Mouse (Mus musculus) midbrain, postnatal 0 days (tissue): ENCODE measurements around the gene Camk2b. TPM values are rescaled to one million over a fixed set of nuclear protein-coding genes. Genes with fewer than 3 reads are reported as not detected.

ENCODE experiments used
- ATAC-seq: fragments of 200-750 bp; cut with Nextera tagmentation; 2 replicates; pipeline ENCODE4 v1.8.0; 2017; ENCODE audit warnings: moderate number of reproducible peaks, mild to moderate bottlenecking, moderate TSS enrichment, moderate library complexity; ENCODE audit not compliant: low FRiP score
- DNase-seq: peaks from one replicate; pipeline ENCODE4 v3.0.0-alpha.2; 2015; ENCODE audit warnings: low spot score
- H3K27ac ChIP-seq: fragments of 300-500 bp; sonication (generic); 2 replicates; pipeline ENCODE4 v1.5.1; 2014; ENCODE audit warnings: low read depth, mild to moderate bottlenecking, low read length, mixed read lengths
- H3K27me3 ChIP-seq: fragments of 300-500 bp; sonication (generic); 2 replicates; pipeline ENCODE4 v1.6.1; 2014; ENCODE audit warnings: low read length, control low read depth, mixed read lengths; ENCODE audit not compliant: insufficient read depth
- H3K36me3 ChIP-seq: fragments of 300-500 bp; sonication (generic); 2 replicates; pipeline ENCODE4 v1.6.1; 2014; ENCODE audit warnings: low read length, control low read depth, mixed read lengths; ENCODE audit not compliant: insufficient read depth
- H3K4me1 ChIP-seq: fragments of 300-500 bp; sonication (generic); 2 replicates; pipeline ENCODE4 v1.6.1; 2014; ENCODE audit warnings: mild to moderate bottlenecking, control low read depth, antibody characterized with exemption, low read length, mixed read lengths; ENCODE audit not compliant: insufficient read depth
- H3K4me2 ChIP-seq: fragments of 300-500 bp; sonication (generic); 2 replicates; pipeline ENCODE4 v1.6.1; 2014; ENCODE audit warnings: low read depth, mild to moderate bottlenecking, low read length, mixed read lengths; ENCODE audit not compliant: poor library complexity, severe bottlenecking
- H3K4me3 ChIP-seq: fragments of 300-500 bp; sonication (generic); 2 replicates; pipeline ENCODE4 v1.5.1; 2014; ENCODE audit warnings: low read depth, mild to moderate bottlenecking, low read length, moderate library complexity
- H3K9ac ChIP-seq: fragments of 300-500 bp; sonication (generic); replicated peaks from 2 replicates; pipeline ENCODE4 v1.6.1; 2014; ENCODE audit warnings: mild to moderate bottlenecking, low read length, moderate library complexity, mixed read lengths; ENCODE audit not compliant: poor library complexity, severe bottlenecking
- H3K9me3 ChIP-seq: fragments of 300-500 bp; sonication (generic); 2 replicates; pipeline ENCODE4 v1.6.1; 2016; ENCODE audit warnings: low read length, control low read depth
- CTCF ChIP-seq: IDR thresholded peaks from 2 replicates; pipeline ENCODE4 v1.5.1; 2016; ENCODE audit warnings: antibody characterized with exemption, mild to moderate bottlenecking
- WGBS: fragments of 180-500 bp; shearing (Covaris S2); extraction: QIAGEN DNeasy Blood & Tissue Kit; methylation state at CpG from one replicate; pipeline ENCODE4 v1.1.7; 2014; 5-methylcytosine and 5-hydroxymethylcytosine counted together
- polyA plus RNA-seq: library from polyadenylated mRNA; unstranded; fragments of >200 nt; fragmentation: Nextera tagmentation; extraction: Ambion mirVana; gene quantifications from 2 replicates; pipeline ENCODE4 v1.2.1, GENCODE M21; 2015
- total RNA-seq: library from RNA; depleted of rRNA; stranded (reverse); fragments of >200 nt; gene quantifications from 2 replicates; pipeline ENCODE4 v1.2.3, GENCODE M21; 2014; rRNA removed

Camk2b gene
- total and polyA plus RNA-seq, 2 experiments from 2014 or later = 208 to 225 TPM

- TF ChIP-seq CTCF = no peak
- Histone ChIP-seq H3K36me3 (no peaks in the 10 kb centered on the region), H3K4me2 (no peak overlapping the region), H3K4me3 (no peak overlapping the region), H3K9ac (no peak overlapping the region), H3K27me3 (no peaks in the 10 kb centered on the region), H3K4me1 (no peaks in the 10 kb centered on the region), H3K27ac (no peak overlapping the region), H3K9me3 (no peaks in the 10 kb centered on the region)
- DNase-seq (no peak), ATAC-seq (no peak)
- 67% methylated on average over 1 of the region's 1 CpGs for WGBS
Measured at GRCm38 (mm10) chr11:5930578-5930977, 135.6 kb downstream of the Camk2b start.

GRCm38 (mm10) chr11:5926696-5927220, 139.4 kb downstream of the Camk2b start:
- Histone ChIP-seq H3K4me1 (no peaks in the 10 kb centered on the region), H3K9ac (no peak overlapping the region), H3K4me3 (no peak overlapping the region), H3K36me3 (no peaks in the 10 kb centered on the region), H3K9me3 (no peaks in the 10 kb centered on the region), H3K27ac (no peak overlapping the region), H3K27me3 (no peaks in the 10 kb centered on the region), H3K4me2 (no peak overlapping the region)
- 79% methylated on average over 3 of the region's 3 CpGs for WGBS
- no peak for ATAC-seq
- no peak for DNase-seq
- no peak for TF ChIP-seq CTCF

GRCm38 (mm10) chr11:5924699-5925098, 141.5 kb downstream of the Camk2b start:
- Histone ChIP-seq H3K27ac (no peak overlapping the region), H3K9me3 (no peaks in the 10 kb centered on the region), H3K36me3 (no peaks in the 10 kb centered on the region), H3K27me3 (no peaks in the 10 kb centered on the region), H3K4me1 (no peaks in the 10 kb centered on the region), H3K9ac (no peak overlapping the region), H3K4me3 (no peak overlapping the region), H3K4me2 (no peak overlapping the region)
- no peak for ATAC-seq
- TF ChIP-seq CTCF = no peak
- 53% methylated on average over 8 of the region's 8 CpGs for WGBS
- DNase-seq = no peak

- H3K36me3 ChIP-seq = no peaks in the 10 kb centered on the region
- no peaks in the 10 kb centered on the region for H3K9me3 ChIP-seq
- H3K27ac ChIP-seq = no peak overlapping the region
- H3K4me3 ChIP-seq = no peak overlapping the region
- TF ChIP-seq CTCF = no peak
- no peak overlapping the region for H3K9ac ChIP-seq
- ATAC-seq (no peak), DNase-seq (no peak)
- H3K27me3 ChIP-seq = no peaks in the 10 kb centered on the region
- H3K4me2 ChIP-seq = no peak overlapping the region
- WGBS = 34% methylated on average over 15 of the region's 17 CpGs
- H3K4me1 ChIP-seq = no peaks in the 10 kb centered on the region
Measured at GRCm38 (mm10) chr11:5920323-5920960, 145.7 kb downstream of the Camk2b start.

Other genes starting within 250 kb of the Camk2b start
- 6.6 and 10.7 TPM in 2 replicates for gene Polm, start 228.3 kb downstream of the Camk2b start, total RNA-seq
- gene Polm, start 228.3 kb downstream of the Camk2b start, polyA plus RNA-seq = 5.7 and 6.2 TPM in 2 replicates
- gene Aebp1, start 204.4 kb downstream of the Camk2b start, total RNA-seq = 19.8 and 29.7 TPM in 2 replicates
- gene Aebp1, start 204.4 kb downstream of the Camk2b start, polyA plus RNA-seq = 25.8 and 28.9 TPM in 2 replicates
- 21.3 and 30.3 TPM in 2 replicates for gene Pold2, start 188.1 kb downstream of the Camk2b start, total RNA-seq
- gene Pold2, start 188.1 kb downstream of the Camk2b start, polyA plus RNA-seq = 41.1 and 47.7 TPM in 2 replicates
- gene Myl7, start 167.6 kb downstream of the Camk2b start, total RNA-seq = not detected in 2 replicates
- gene Myl7, start 167.6 kb downstream of the Camk2b start, polyA plus RNA-seq = 0.31 TPM in 1 of 2 replicates, not detected in the other
- 7.6 and 7.7 TPM in 2 replicates for gene Gck, start 116.3 kb downstream of the Camk2b start, total RNA-seq
- 13.2 and 14.1 TPM in 2 replicates for gene Gck, start 116.3 kb downstream of the Camk2b start, polyA plus RNA-seq
- gene Ykt6, start 110.7 kb downstream of the Camk2b start, total RNA-seq = 148 and 151 TPM in 2 replicates
- gene Ykt6, start 110.7 kb downstream of the Camk2b start, polyA plus RNA-seq = 87.0 and 89.0 TPM in 2 replicates
- 0.11 and 0.42 TPM in 2 replicates for gene A730071L15Rik, start 133.7 kb upstream of the Camk2b start, total RNA-seq
- 0.23 and 0.33 TPM in 2 replicates for gene A730071L15Rik, start 133.7 kb upstream of the Camk2b start, polyA plus RNA-seq
- gene Nudcd3, start 134.1 kb upstream of the Camk2b start, total RNA-seq = 68.1 and 69.5 TPM in 2 replicates
- 70.7 and 75.6 TPM in 2 replicates for gene Nudcd3, start 134.1 kb upstream of the Camk2b start, polyA plus RNA-seq
- 0.05 TPM in 1 of 2 replicates, not detected in the other for gene Npc1l1, start 163.8 kb upstream of the Camk2b start, total RNA-seq
- 0.09 and 0.11 TPM in 2 replicates for gene Npc1l1, start 163.8 kb upstream of the Camk2b start, polyA plus RNA-seq
- 74.8 and 77.4 TPM in 2 replicates for gene Ddx56, start 201.4 kb upstream of the Camk2b start, total RNA-seq
- gene Ddx56, start 201.4 kb upstream of the Camk2b start, polyA plus RNA-seq = 64.4 and 75.9 TPM in 2 replicates
- gene Tmed4, start 208.5 kb upstream of the Camk2b start, total RNA-seq = 69.9 and 92.7 TPM in 2 replicates
- gene Tmed4, start 208.5 kb upstream of the Camk2b start, polyA plus RNA-seq = 90.1 and 98.9 TPM in 2 replicates
- gene Ogdh, start 225.3 kb upstream of the Camk2b start, total RNA-seq = 124 and 134 TPM in 2 replicates
- 136 and 139 TPM in 2 replicates for gene Ogdh, start 225.3 kb upstream of the Camk2b start, polyA plus RNA-seq